Mouse (Mus musculus): Measurements from ENCODE around the gene Ccdc188. TPM values are rescaled to one million over a fixed set of nuclear protein-coding genes. Genes with fewer than 3 reads are reported as not detected.

Gene Ccdc188
- not detected in 2 replicates for polyA plus RNA-seq (2014; fragmentation: Nextera tagmentation; extraction: Ambion mirVana)

DNA sequence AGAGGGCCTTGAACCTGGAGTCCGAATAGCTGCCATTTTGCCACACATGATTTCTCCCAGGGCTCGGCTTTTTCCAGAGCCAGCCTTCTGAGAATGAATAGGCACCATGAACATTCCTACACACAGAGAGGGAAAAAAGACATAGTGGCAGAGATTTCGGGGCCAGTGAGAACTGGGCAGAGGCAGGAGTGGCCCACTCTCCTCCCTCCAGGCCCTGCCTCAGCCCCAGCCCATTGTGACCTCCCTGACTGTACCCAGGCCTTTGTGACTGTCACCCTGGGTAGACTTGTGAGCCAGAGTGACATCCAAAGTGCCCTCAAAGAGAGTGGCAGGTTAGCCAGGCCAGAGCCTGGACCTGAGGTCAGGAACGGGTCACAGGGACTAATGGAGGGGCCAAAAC, at the start of gene Ccdc188:
Gene Ccdc188, plus strand, starts transcription at position 301 of the 400 bp plus-strand sequence.
- ATAC-seq (replicated peaks; ENCODE audit: low FRiP score), result no peak

DNA sequence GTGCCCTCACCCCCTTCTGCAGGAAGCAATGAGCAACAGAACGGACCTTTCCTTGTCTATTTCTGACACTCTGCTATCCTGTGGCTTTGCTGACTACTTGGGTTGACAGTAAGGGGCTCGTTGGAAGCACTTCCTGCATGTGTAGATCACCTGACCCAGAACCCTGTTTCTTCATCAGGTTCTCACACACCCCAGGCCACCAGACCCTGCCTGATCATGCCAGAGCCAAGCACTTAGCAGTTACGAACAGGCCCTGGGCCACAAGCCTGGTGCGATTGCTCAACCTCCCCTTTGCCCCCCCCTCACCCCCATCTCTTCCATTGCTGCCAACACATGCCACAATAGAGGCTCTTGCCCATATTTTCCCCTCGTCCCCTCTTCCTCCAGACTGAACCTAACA, 48.5 kb upstream of the Ccdc188 start:
- Histone ChIP-seq H3K4me3 (ENCODE audit: low read depth, low read length) (no peak overlapping the region), H3K4me2 (no peak overlapping the region), H3K27me3 (replicated peaks; ENCODE audit: control insufficient read depth, insufficient read depth, low read length) (no peaks in the 10 kb centered on the region), H3K9ac (ENCODE audit: low read depth, low read length) (no peak overlapping the region), H3K9me3 (ENCODE audit: control insufficient read depth, low read length) (no peaks in the 10 kb centered on the region), H3K36me3 (ENCODE audit: control insufficient read depth, insufficient read depth, low read length) (no peaks in the 10 kb centered on the region), H3K27ac (ENCODE audit: low read depth, low read length) (no peak overlapping the region), H3K4me1 (replicated peaks; ENCODE audit: control insufficient read depth, insufficient read depth, low read length) (no peaks in the 10 kb centered on the region; the same call in 1 of the 2 replicates)
- 55% methylated on average over 5 of the region's 5 CpGs for WGBS
- ATAC-seq (replicated peaks; ENCODE audit: low FRiP score) (no peak), DNase-seq (ENCODE audit: low spot score) (no peak)

More for the DNA sequence above, at the start of gene Ccdc188:
- no peaks in the 10 kb centered on the region for H3K9me3 ChIP-seq (ENCODE audit: control insufficient read depth, low read length)
- H3K36me3 ChIP-seq (ENCODE audit: control insufficient read depth, insufficient read depth, low read length), result 0 out of 2 replicates have a peak, but pooled peaks cover under 1% of the 10 kb centered on the region
- H3K4me3 ChIP-seq (ENCODE audit: low read depth, low read length), result no peak within 1 kb of the TSS
- H3K4me1 ChIP-seq (replicated peaks; ENCODE audit: control insufficient read depth, insufficient read depth, low read length), result 0 out of 2 replicates have a peak, but pooled peaks cover 4% of the 10 kb centered on the region
- no peaks in the 10 kb centered on the region for H3K27me3 ChIP-seq (replicated peaks; ENCODE audit: control insufficient read depth, insufficient read depth, low read length)
- DNase-seq (ENCODE audit: low spot score), result no peak
- H3K4me2 ChIP-seq, result no peak within 1 kb of the TSS
- WGBS, result 86% methylated on average over 4 of the region's 4 CpGs
- H3K9ac ChIP-seq (ENCODE audit: low read depth, low read length), result no peak within 1 kb of the TSS
- H3K27ac ChIP-seq (ENCODE audit: low read depth, low read length), result no peak within 1 kb of the TSS

DNA sequence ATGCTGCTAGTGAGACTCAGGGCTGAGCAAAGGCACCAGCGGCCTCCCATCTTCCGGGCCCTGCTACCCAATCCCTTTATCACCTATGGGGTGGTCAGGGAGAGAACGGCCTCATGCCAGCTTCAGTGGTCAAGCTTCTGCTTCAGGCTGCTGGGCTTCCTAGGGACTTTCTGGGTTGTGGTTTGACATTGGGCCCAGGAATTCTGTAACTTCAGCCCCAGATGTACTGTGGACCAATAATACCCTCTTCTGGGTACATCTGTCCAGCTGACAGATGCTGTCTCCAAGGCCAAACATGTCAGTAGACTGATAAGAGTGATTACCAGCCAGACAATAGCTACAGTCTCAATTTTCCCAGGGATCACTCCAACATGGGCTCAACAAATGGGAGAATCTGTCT, 47.9 kb upstream of the Ccdc188 start:
- Histone ChIP-seq H3K9me3 (ENCODE audit: control insufficient read depth, low read length) (no peaks in the 10 kb centered on the region), H3K4me2 (no peak overlapping the region), H3K36me3 (ENCODE audit: control insufficient read depth, insufficient read depth, low read length) (no peaks in the 10 kb centered on the region), H3K4me1 (replicated peaks; ENCODE audit: control insufficient read depth, insufficient read depth, low read length) (no peaks in the 10 kb centered on the region; the same call in 1 of the 2 replicates), H3K27me3 (replicated peaks; ENCODE audit: control insufficient read depth, insufficient read depth, low read length) (no peaks in the 10 kb centered on the region), H3K27ac (ENCODE audit: low read depth, low read length) (no peak overlapping the region), H3K9ac (ENCODE audit: low read depth, low read length) (no peak overlapping the region), H3K4me3 (ENCODE audit: low read depth, low read length) (no peak overlapping the region)
- ATAC-seq (replicated peaks; ENCODE audit: low FRiP score) (no peak), DNase-seq (ENCODE audit: low spot score) (no peak)
- whole genome bisulfite sequencing, result 79% methylated on average over 3 of the region's 3 CpGs

DNA sequence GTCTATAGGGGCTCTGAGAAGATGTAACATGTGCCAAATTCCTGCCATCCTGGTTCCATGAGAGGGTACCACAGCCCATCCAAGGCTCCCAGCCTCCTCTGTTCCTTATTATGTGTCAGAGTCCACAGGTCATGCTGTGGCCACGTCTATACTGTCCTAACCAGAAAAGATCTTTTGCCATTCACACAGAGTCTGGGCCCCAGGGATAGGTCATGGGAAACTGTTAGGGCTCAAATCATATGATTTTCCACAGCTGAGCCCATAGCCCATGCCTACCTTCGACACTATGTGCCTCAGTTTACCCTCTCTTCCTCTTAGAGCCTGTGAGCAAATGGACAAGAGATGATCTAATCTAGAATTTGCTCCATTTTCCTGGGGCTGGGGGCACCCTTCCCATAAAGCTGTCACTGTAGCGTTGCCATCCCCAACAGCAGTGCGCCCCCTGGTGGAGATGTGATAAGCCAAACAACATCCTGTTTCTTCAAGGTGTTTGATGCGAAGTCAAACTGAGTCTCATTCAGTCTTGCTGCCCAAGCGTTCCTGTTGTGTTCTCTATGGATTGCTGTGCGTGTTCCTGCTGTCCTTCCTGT, 45.3 kb upstream of the Ccdc188 start:
- no peak overlapping the region for H3K4me2 ChIP-seq
- 10% methylated on average over 7 of the region's 7 CpGs for WGBS

DNA sequence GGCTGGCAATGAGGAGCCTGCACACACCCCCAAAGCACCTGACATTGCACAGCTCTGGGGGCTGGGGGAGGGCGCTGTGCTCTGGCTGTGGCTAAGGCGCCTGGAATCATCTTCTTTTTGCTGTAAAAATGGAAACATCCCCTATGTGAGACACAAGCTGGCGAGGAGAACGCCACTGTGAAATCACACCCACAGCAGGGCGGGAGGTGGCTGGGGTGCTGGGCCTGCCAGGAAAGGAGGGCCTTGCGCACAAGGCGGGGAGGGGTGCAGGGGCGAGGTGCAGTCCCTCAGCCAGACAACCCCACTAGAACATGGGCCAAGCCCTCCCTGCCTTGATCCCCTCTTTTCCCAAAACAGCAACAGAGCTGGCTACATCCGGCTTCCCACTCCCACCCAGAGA, 44.4 kb upstream of the Ccdc188 start:
- WGBS, result 80% methylated on average over 9 of the region's 9 CpGs
- ATAC-seq (replicated peaks; ENCODE audit: low FRiP score), result no peak

More for the DNA sequence above, 45.3 kb upstream of the Ccdc188 start:
- ATAC-seq (replicated peaks; ENCODE audit: low FRiP score), result no peak
- DNase-seq (ENCODE audit: low spot score), result peak; percentile 68
- H3K9ac ChIP-seq (ENCODE audit: low read depth, low read length), result no peak overlapping the region
- H3K4me1 ChIP-seq (replicated peaks; ENCODE audit: control insufficient read depth, insufficient read depth, low read length), result peaks cover 5% of the 10 kb centered on the region; the same call in 1 of the 2 replicates
- no peaks in the 10 kb centered on the region for H3K9me3 ChIP-seq (ENCODE audit: control insufficient read depth, low read length)
- no peak overlapping the region for H3K27ac ChIP-seq (ENCODE audit: low read depth, low read length)
- H3K36me3 ChIP-seq (ENCODE audit: control insufficient read depth, insufficient read depth, low read length), result no peaks in the 10 kb centered on the region
- no peaks in the 10 kb centered on the region for H3K27me3 ChIP-seq (replicated peaks; ENCODE audit: control insufficient read depth, insufficient read depth, low read length)
- no peak overlapping the region for H3K4me3 ChIP-seq (ENCODE audit: low read depth, low read length)

DNA sequence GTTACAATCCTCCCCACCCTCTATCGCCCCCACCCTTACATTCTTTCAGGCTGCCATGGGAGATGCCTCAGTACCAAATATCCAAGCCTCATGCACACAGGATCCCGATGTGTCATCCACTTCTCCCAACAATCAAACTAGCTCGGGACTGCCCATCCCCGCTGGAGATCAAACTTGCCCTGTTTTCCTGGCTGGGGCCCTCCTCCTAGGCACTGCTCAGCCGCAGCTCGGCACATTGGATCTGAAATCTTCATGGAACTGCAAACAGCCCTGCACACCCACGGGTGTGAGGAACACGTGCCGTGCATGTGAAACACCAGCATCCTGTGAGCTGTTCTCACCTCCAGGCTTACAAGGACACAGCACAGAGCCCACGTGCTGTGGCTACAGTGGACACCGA, 43.9 kb upstream of the Ccdc188 start:
- H3K4me2 ChIP-seq, result no peak overlapping the region

More for the DNA sequence above, 44.4 kb upstream of the Ccdc188 start:
- Histone ChIP-seq H3K27ac (ENCODE audit: low read depth, low read length) (no peak overlapping the region), H3K4me2 (no peak overlapping the region), H3K4me1 (replicated peaks; ENCODE audit: control insufficient read depth, insufficient read depth, low read length) (peaks cover 8% of the 10 kb centered on the region; the same call in 1 of the 2 replicates), H3K36me3 (ENCODE audit: control insufficient read depth, insufficient read depth, low read length) (no peaks in the 10 kb centered on the region), H3K9ac (ENCODE audit: low read depth, low read length) (no peak overlapping the region), H3K4me3 (ENCODE audit: low read depth, low read length) (no peak overlapping the region), H3K9me3 (ENCODE audit: control insufficient read depth, low read length) (no peaks in the 10 kb centered on the region), H3K27me3 (replicated peaks; ENCODE audit: control insufficient read depth, insufficient read depth, low read length) (no peaks in the 10 kb centered on the region)
- no peak for DNase-seq (ENCODE audit: low spot score)

DNA sequence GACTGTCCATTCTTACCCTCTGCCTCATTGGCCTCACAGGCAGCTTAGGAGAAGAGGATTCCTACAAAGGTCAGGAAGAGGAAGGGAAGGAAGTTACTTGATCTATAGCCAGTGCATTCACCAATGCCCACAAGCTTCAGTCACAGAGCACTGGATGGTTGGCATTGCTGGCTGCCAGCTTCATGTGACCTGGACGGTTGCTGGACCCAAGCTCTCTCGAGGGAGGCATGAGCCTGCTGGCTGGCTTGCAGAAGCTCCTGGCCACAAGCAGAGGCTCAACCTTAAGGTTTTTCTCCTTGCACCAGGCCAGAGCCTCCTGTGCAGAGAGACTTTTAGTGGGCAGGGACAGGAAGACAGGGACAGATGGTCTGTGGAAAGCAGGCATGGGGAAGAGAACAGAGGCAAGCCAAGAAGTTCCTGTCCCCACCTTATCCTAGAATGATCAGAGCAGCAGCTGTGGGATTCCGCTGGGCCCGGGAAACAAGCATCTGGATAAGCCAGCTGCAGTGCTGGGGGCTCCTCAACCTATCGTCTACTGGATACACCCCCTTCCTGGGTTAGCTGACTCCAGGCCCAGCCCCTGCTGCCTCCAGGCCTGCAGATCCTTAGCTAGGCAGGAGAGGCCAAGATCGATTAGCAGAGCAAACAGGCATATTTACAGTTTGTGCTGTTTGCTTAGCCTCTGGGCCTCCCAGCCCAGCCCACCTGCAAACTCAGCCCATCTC, 41.7 kb upstream of the Ccdc188 start:
- no peaks in the 10 kb centered on the region for H3K36me3 ChIP-seq (ENCODE audit: control insufficient read depth, insufficient read depth, low read length)
- WGBS, result 22% methylated on average over 6 of the region's 6 CpGs
- peak; percentile 72 for ATAC-seq (replicated peaks; ENCODE audit: low FRiP score)
- no peaks in the 10 kb centered on the region for H3K27me3 ChIP-seq (replicated peaks; ENCODE audit: control insufficient read depth, insufficient read depth, low read length)
- no peak overlapping the region for H3K9ac ChIP-seq (ENCODE audit: low read depth, low read length)
- DNase-seq (ENCODE audit: low spot score), result no peak
- H3K4me1 ChIP-seq (replicated peaks; ENCODE audit: control insufficient read depth, insufficient read depth, low read length), result peaks cover 8% of the 10 kb centered on the region; the same call in 1 of the 2 replicates
- H3K4me3 ChIP-seq (ENCODE audit: low read depth, low read length), result no peak overlapping the region
- H3K27ac ChIP-seq (ENCODE audit: low read depth, low read length), result peak overlapping the region; percentile 60; the same call in 1 of the 2 replicates
- no peaks in the 10 kb centered on the region for H3K9me3 ChIP-seq (ENCODE audit: control insufficient read depth, low read length)
- H3K4me2 ChIP-seq, result peak overlapping the region; percentile 28; the same call in 1 of the 2 replicates

More for the DNA sequence above, 43.9 kb upstream of the Ccdc188 start:
- H3K36me3 ChIP-seq (ENCODE audit: control insufficient read depth, insufficient read depth, low read length), result no peaks in the 10 kb centered on the region
- H3K4me3 ChIP-seq (ENCODE audit: low read depth, low read length), result no peak overlapping the region
- WGBS, result 79% methylated on average over 11 of the region's 11 CpGs
- no peak for ATAC-seq (replicated peaks; ENCODE audit: low FRiP score)
- H3K9me3 ChIP-seq (ENCODE audit: control insufficient read depth, low read length), result no peaks in the 10 kb centered on the region
- DNase-seq (ENCODE audit: low spot score), result no peak
- H3K27ac ChIP-seq (ENCODE audit: low read depth, low read length), result no peak overlapping the region
- H3K4me1 ChIP-seq (replicated peaks; ENCODE audit: control insufficient read depth, insufficient read depth, low read length), result peaks cover 8% of the 10 kb centered on the region; the same call in 1 of the 2 replicates
- no peaks in the 10 kb centered on the region for H3K27me3 ChIP-seq (replicated peaks; ENCODE audit: control insufficient read depth, insufficient read depth, low read length)
- no peak overlapping the region for H3K9ac ChIP-seq (ENCODE audit: low read depth, low read length)

DNA sequence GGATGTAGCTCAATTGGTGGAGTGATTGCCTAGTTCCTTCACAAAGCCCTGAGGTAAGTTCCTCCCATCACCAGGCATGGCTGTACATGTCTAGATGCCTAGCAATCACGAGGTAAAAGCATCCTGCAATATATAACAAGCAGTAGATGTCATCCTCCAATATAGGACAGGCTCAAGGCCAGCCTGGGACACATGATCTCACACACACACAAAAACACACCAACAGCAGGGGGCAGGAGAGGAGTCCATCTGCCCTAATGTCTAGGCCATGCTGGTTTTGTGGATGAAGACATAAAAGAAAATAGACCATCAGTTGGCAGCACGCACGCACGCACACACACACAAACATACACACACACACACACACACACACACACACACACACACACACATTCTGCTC, 40.9 kb upstream of the Ccdc188 start:
- ATAC-seq (replicated peaks; ENCODE audit: low FRiP score) (0 out of 2 replicates have a peak, but pooled peaks have one; percentile 13), DNase-seq (ENCODE audit: low spot score) (no peak)

More for the DNA sequence above, 40.9 kb upstream of the Ccdc188 start:
- no peak overlapping the region for H3K9ac ChIP-seq (ENCODE audit: low read depth, low read length)
- no peak overlapping the region for H3K4me3 ChIP-seq (ENCODE audit: low read depth, low read length)
- H3K9me3 ChIP-seq (ENCODE audit: control insufficient read depth, low read length), result no peaks in the 10 kb centered on the region
- H3K36me3 ChIP-seq (ENCODE audit: control insufficient read depth, insufficient read depth, low read length), result no peaks in the 10 kb centered on the region
- H3K4me2 ChIP-seq, result 0 out of 2 replicates have a peak overlapping the region, but pooled peaks have one; percentile 20
- 74% methylated on average over 4 of the region's 4 CpGs for WGBS
- peaks cover 8% of the 10 kb centered on the region; the same call in 1 of the 2 replicates for H3K4me1 ChIP-seq (replicated peaks; ENCODE audit: control insufficient read depth, insufficient read depth, low read length)
- H3K27me3 ChIP-seq (replicated peaks; ENCODE audit: control insufficient read depth, insufficient read depth, low read length), result no peaks in the 10 kb centered on the region
- H3K27ac ChIP-seq (ENCODE audit: low read depth, low read length), result peak overlapping the region; percentile 60; the same call in 1 of the 2 replicates
